Mouse (Mus musculus) C2C12 (cell line): ENCODE data around the gene Rho. TPM values are rescaled to one million over a fixed set of nuclear protein-coding genes. Genes with fewer than 3 reads are reported as not detected.
A peak's percentile ranks its signal among the peaks of the same experiment; 100 is the strongest.

Experiments
- H3K27me3 ChIP-seq: one replicate; pipeline ENCODE4 v1.6.1; 2011; ENCODE audit not compliant: control insufficient read depth, insufficient read depth, insufficient read length
- H3K36me3 ChIP-seq: one replicate; pipeline ENCODE4 v1.6.1; 2011; ENCODE audit not compliant: control insufficient read depth, insufficient read depth
- H3K4me3 ChIP-seq: one replicate; pipeline ENCODE4 v1.5.1; 2011; ENCODE audit warnings: mild to moderate bottlenecking, control low read depth; ENCODE audit not compliant: poor library complexity, insufficient read depth, severe bottlenecking
- H3K79me2 ChIP-seq: one replicate; pipeline ENCODE4 v1.6.1; 2011; ENCODE audit not compliant: control insufficient read depth, insufficient read depth
- H3K79me3 ChIP-seq: one replicate; pipeline ENCODE4 v1.6.1; 2011; ENCODE audit warnings: low read depth, control low read depth
- H3ac ChIP-seq: one replicate; pipeline ENCODE3; 2011; ENCODE audit warnings: low read depth; ENCODE audit not compliant: control insufficient read depth, insufficient read length
- CEBPB ChIP-seq: IDR thresholded peaks from one replicate; pipeline ENCODE4 v1.6.1; 2011; ENCODE audit warnings: low read depth, mild to moderate bottlenecking, control low read depth, moderate library complexity
- CTCF ChIP-seq: IDR thresholded peaks from one replicate; pipeline ENCODE4 v1.5.1; 2011; ENCODE audit not compliant: control insufficient read depth, insufficient read depth, insufficient read length
- FOSL1 ChIP-seq: IDR thresholded peaks from one replicate; pipeline ENCODE4 v1.8.0; 2011; ENCODE audit warnings: mild to moderate bottlenecking, low read length; ENCODE audit not compliant: poor library complexity, insufficient read depth, severe bottlenecking
- MAX ChIP-seq: IDR thresholded peaks from one replicate; pipeline ENCODE4 v1.6.1; 2011; ENCODE audit warnings: mild to moderate bottlenecking, control low read depth
- MYOD1 ChIP-seq: IDR thresholded peaks from one replicate; pipeline ENCODE4 v1.6.1; 2011; ENCODE audit warnings: low read depth; ENCODE audit not compliant: control insufficient read depth, insufficient read length
- MYOG ChIP-seq: IDR thresholded peaks from one replicate; pipeline ENCODE4 v1.6.1; 2011; ENCODE audit not compliant: control insufficient read depth, insufficient read length; ENCODE audit errors: extremely low read depth
- USF1 ChIP-seq: IDR thresholded peaks from one replicate; pipeline ENCODE4 v1.6.1; 2011; ENCODE audit warnings: low read depth, mild to moderate bottlenecking, control low read depth, moderate library complexity
- polyA plus RNA-seq: library from polyadenylated mRNA; unstranded; fragments of >200 nt; fragmentation: generic; extraction: Trizol; gene quantifications from one replicate; pipeline ENCODE4 v1.2.1, GENCODE M21; 2012; ENCODE audit warnings: missing spikeins

Rho gene
- polyA plus RNA-seq, 1 experiment: 0.01 TPM

- no peak overlapping the region for H3K4me3 ChIP-seq
- H3K79me2 ChIP-seq: no peaks in the 10 kb centered on the region
- H3K27me3 ChIP-seq: no peaks in the 10 kb centered on the region
- TF ChIP-seq USF1 (no peak), CEBPB (no peak), FOSL1 (no peak), MYOG (no peak), MAX (no peak), MYOD1 (no peak), CTCF (no peak)
- H3K79me3 ChIP-seq: no peaks in the 10 kb centered on the region
- no peak overlapping the region for H3ac ChIP-seq
- H3K36me3 ChIP-seq: no peaks in the 10 kb centered on the region
Observed at GRCm38 (mm10) chr6:115946389-115946788, 14.8 kb downstream of the Rho start.

DNA sequence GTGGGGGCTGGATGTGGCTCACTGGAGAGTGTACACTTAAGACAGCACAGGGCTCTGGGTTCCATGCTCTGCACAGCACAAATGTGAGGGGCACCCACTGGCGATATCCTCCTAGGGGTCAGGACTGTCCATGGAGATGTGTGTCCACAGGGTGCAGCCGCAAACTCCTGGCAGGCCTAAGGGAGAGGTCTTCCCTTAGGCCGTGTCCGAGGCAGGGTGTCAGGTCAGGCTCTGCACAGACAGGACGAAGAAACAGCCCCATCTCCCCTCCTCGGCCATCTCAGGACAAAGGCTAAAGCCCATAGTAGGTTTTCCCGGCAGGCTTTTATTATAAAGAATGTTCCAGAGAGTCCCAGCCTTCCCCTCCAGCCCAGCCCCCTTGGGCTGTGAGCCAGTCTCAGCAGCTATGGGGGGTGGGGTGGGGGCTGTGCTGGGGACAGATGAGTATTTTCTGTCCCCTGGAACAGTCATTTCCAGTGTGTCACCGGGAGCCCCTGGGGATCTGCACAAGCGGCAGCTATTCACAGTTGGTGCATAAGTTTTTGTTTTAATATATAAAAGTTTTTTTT, 23.0 kb downstream of the Rho start:
- no peak for TF ChIP-seq MAX
- TF ChIP-seq USF1: no peak
- TF ChIP-seq CTCF: no peak
- TF ChIP-seq CEBPB: no peak
- no peak for TF ChIP-seq MYOG
- TF ChIP-seq MYOD1: no peak
- no peak for TF ChIP-seq FOSL1
- Histone ChIP-seq H3K79me3 (no peaks in the 10 kb centered on the region), H3K4me3 (no peak overlapping the region)

GRCm38 (mm10) chr6:115955169-115955568, 23.6 kb downstream of the Rho start:
- no peaks in the 10 kb centered on the region for H3K27me3 ChIP-seq
- H3K79me2 ChIP-seq: no peaks in the 10 kb centered on the region
- no peaks in the 10 kb centered on the region for H3K79me3 ChIP-seq

More for the DNA sequence above, 23.0 kb downstream of the Rho start:
- peaks cover 13% of the 10 kb centered on the region for H3K36me3 ChIP-seq
- H3K79me2 ChIP-seq: no peaks in the 10 kb centered on the region
- no peak overlapping the region for H3ac ChIP-seq
- H3K27me3 ChIP-seq: no peaks in the 10 kb centered on the region

GRCm38 (mm10) chr6:115955664-115956063, 24.1 kb downstream of the Rho start:
- no peaks in the 10 kb centered on the region for H3K27me3 ChIP-seq
- no peaks in the 10 kb centered on the region for H3K79me2 ChIP-seq
- H3ac ChIP-seq: no peak overlapping the region
- H3K79me3 ChIP-seq: no peaks in the 10 kb centered on the region
- H3K36me3 ChIP-seq: peaks cover 13% of the 10 kb centered on the region
- H3K4me3 ChIP-seq: no peak overlapping the region
- TF ChIP-seq MYOD1 (peak; percentile 36), CEBPB (no peak)

More at GRCm38 (mm10) chr6:115955169-115955568, 23.6 kb downstream of the Rho start:
- TF ChIP-seq MYOD1 (no peak), USF1 (no peak), CTCF (no peak), MAX (no peak)
- no peak overlapping the region for H3ac ChIP-seq
- H3K4me3 ChIP-seq: no peak overlapping the region
- peaks cover 13% of the 10 kb centered on the region for H3K36me3 ChIP-seq

GRCm38 (mm10) chr6:115956418-115956921, 24.9 kb downstream of the Rho start:
- peaks cover 13% of the 10 kb centered on the region for H3K36me3 ChIP-seq

GRCm38 (mm10) chr6:115956922-115957601, 25.5 kb downstream of the Rho start:
- Histone ChIP-seq H3ac (no peak overlapping the region), H3K79me3 (no peaks in the 10 kb centered on the region), H3K27me3 (no peaks in the 10 kb centered on the region), H3K79me2 (no peaks in the 10 kb centered on the region), H3K36me3 (peaks cover 13% of the 10 kb centered on the region), H3K4me3 (no peak overlapping the region)
- TF ChIP-seq FOSL1 (no peak), CTCF (no peak), MYOG (no peak), MYOD1 (no peak), MAX (no peak), CEBPB (no peak), USF1 (no peak)

More at GRCm38 (mm10) chr6:115956418-115956921, 24.9 kb downstream of the Rho start:
- TF ChIP-seq CTCF (no peak), USF1 (no peak), CEBPB (no peak), MYOD1 (no peak), FOSL1 (no peak), MAX (no peak), MYOG (no peak)
- Histone ChIP-seq H3K79me3 (no peaks in the 10 kb centered on the region), H3K4me3 (no peak overlapping the region), H3ac (no peak overlapping the region), H3K27me3 (no peaks in the 10 kb centered on the region), H3K79me2 (no peaks in the 10 kb centered on the region)
